Mouse (Mus musculus): ENCODE data around the gene Senp6.

GRCm38 (mm10) chr9:80178670-80179069 is 112.0 kb downstream of the Senp6 start:
- TF ChIP-seq POLR2A (IDR thresholded peaks at IDR 0.05; ENCODE audit: insufficient read depth, low read length) (no peak), CTCF (IDR thresholded peaks at IDR 0.05; ENCODE audit: low read depth, low read length) (no peak), EP300 (IDR thresholded peaks at IDR 0.05; ENCODE audit: insufficient read depth, low read depth, low read length) (no peak)
